Mouse (Mus musculus): ENCODE data around the gene Gzmm. TPM values are rescaled to one million over a fixed set of nuclear protein-coding genes. Genes with fewer than 3 reads are reported as not detected.

Gzmm gene
- polyA plus RNA-seq (2014; fragmentation: Illumina TruSeq; extraction: RNeasy Lipid Tissue Mini Kit (QIAGEN cat#74804); ENCODE audit: low read depth, low replicate concordance) = 0.63 TPM

GRCm38 (mm10) chr10:79688720-79689119 lies at the start of gene Gzmm:
Gene Gzmm, plus strand, starts transcription at chr10:79689020.

GRCm38 (mm10) chr10:79645711-79646110 lies 43.1 kb upstream of the Gzmm start, which contains the start of gene Odf3l2:
Gene Odf3l2, minus strand, starts transcription at chr10:79645738.

GRCm38 (mm10) chr10:79664131-79664665 lies 24.6 kb upstream of the Gzmm start, which contains the start of gene Madcam1:
Gene Madcam1, plus strand, starts transcription at chr10:79664559.

GRCm38 (mm10) chr10:79668771-79669575 lies 19.8 kb upstream of the Gzmm start, which contains the start of gene Tpgs1:
Gene Tpgs1, plus strand, starts transcription at chr10:79669369.

GRCm38 (mm10) chr10:79681591-79682245 lies 7.1 kb upstream of the Gzmm start, which contains the start of gene Cdc34:
Gene Cdc34, plus strand, starts transcription at chr10:79682195.

GRCm38 (mm10) chr10:79704065-79704969 lies 15.5 kb downstream of the Gzmm start, which contains the start of gene Bsg:
Gene Bsg, plus strand, starts transcription at chr10:79704491.

GRCm38 (mm10) chr10:79716254-79716987 lies 27.6 kb downstream of the Gzmm start, which contains the start of gene Hcn2:
Gene Hcn2, plus strand, starts transcription at chr10:79716634.

Other genes starting within 250 kb of the Gzmm start
- gene Vmn2r83, start 220.3 kb upstream of the Gzmm start, polyA plus RNA-seq (2014; fragmentation: Illumina TruSeq; extraction: RNeasy Lipid Tissue Mini Kit (QIAGEN cat#74804); ENCODE audit: low read depth, low replicate concordance) = not detected
- gene Plpp2, start 155.2 kb upstream of the Gzmm start, polyA plus RNA-seq (2014; fragmentation: Illumina TruSeq; extraction: RNeasy Lipid Tissue Mini Kit (QIAGEN cat#74804); ENCODE audit: low read depth, low replicate concordance) = 32.1 TPM
- 21.9 TPM for gene Mier2, start 133.8 kb upstream of the Gzmm start, polyA plus RNA-seq (2014; fragmentation: Illumina TruSeq; extraction: RNeasy Lipid Tissue Mini Kit (QIAGEN cat#74804); ENCODE audit: low read depth, low replicate concordance)
- gene Theg, start 101.7 kb upstream of the Gzmm start, polyA plus RNA-seq (2014; fragmentation: Illumina TruSeq; extraction: RNeasy Lipid Tissue Mini Kit (QIAGEN cat#74804); ENCODE audit: low read depth, low replicate concordance) = 5.1 TPM
- gene C2cd4c, start 75.0 kb upstream of the Gzmm start, polyA plus RNA-seq (2014; fragmentation: Illumina TruSeq; extraction: RNeasy Lipid Tissue Mini Kit (QIAGEN cat#74804); ENCODE audit: low read depth, low replicate concordance) = not detected
- 4.0 TPM for gene Shc2, start 51.1 kb upstream of the Gzmm start, polyA plus RNA-seq (2014; fragmentation: Illumina TruSeq; extraction: RNeasy Lipid Tissue Mini Kit (QIAGEN cat#74804); ENCODE audit: low read depth, low replicate concordance)
- gene Odf3l2, start 43.3 kb upstream of the Gzmm start, polyA plus RNA-seq (2014; fragmentation: Illumina TruSeq; extraction: RNeasy Lipid Tissue Mini Kit (QIAGEN cat#74804); ENCODE audit: low read depth, low replicate concordance) = not detected
- gene Madcam1, start 24.5 kb upstream of the Gzmm start, polyA plus RNA-seq (2014; fragmentation: Illumina TruSeq; extraction: RNeasy Lipid Tissue Mini Kit (QIAGEN cat#74804); ENCODE audit: low read depth, low replicate concordance) = not detected
- 29.6 TPM for gene Tpgs1, start 19.7 kb upstream of the Gzmm start, polyA plus RNA-seq (2014; fragmentation: Illumina TruSeq; extraction: RNeasy Lipid Tissue Mini Kit (QIAGEN cat#74804); ENCODE audit: low read depth, low replicate concordance)
- 64.7 TPM for gene Cdc34, start 6.8 kb upstream of the Gzmm start, polyA plus RNA-seq (2014; fragmentation: Illumina TruSeq; extraction: RNeasy Lipid Tissue Mini Kit (QIAGEN cat#74804); ENCODE audit: low read depth, low replicate concordance)
- gene Bsg, start 15.5 kb downstream of the Gzmm start, polyA plus RNA-seq (2014; fragmentation: Illumina TruSeq; extraction: RNeasy Lipid Tissue Mini Kit (QIAGEN cat#74804); ENCODE audit: low read depth, low replicate concordance) = 523 TPM
- 0.37 TPM for gene Hcn2, start 27.6 kb downstream of the Gzmm start, polyA plus RNA-seq (2014; fragmentation: Illumina TruSeq; extraction: RNeasy Lipid Tissue Mini Kit (QIAGEN cat#74804); ENCODE audit: low read depth, low replicate concordance)
- 24.5 TPM for gene Polrmt, start 57.6 kb downstream of the Gzmm start, polyA plus RNA-seq (2014; fragmentation: Illumina TruSeq; extraction: RNeasy Lipid Tissue Mini Kit (QIAGEN cat#74804); ENCODE audit: low read depth, low replicate concordance)
- gene Fgf22, start 66.1 kb downstream of the Gzmm start, polyA plus RNA-seq (2014; fragmentation: Illumina TruSeq; extraction: RNeasy Lipid Tissue Mini Kit (QIAGEN cat#74804); ENCODE audit: low read depth, low replicate concordance) = not detected
- 37.4 TPM for gene Rnf126, start 77.9 kb downstream of the Gzmm start, polyA plus RNA-seq (2014; fragmentation: Illumina TruSeq; extraction: RNeasy Lipid Tissue Mini Kit (QIAGEN cat#74804); ENCODE audit: low read depth, low replicate concordance)
- 19.8 TPM for gene Fstl3, start 88.3 kb downstream of the Gzmm start, polyA plus RNA-seq (2014; fragmentation: Illumina TruSeq; extraction: RNeasy Lipid Tissue Mini Kit (QIAGEN cat#74804); ENCODE audit: low read depth, low replicate concordance)
- gene Prss57, start 101.9 kb downstream of the Gzmm start, polyA plus RNA-seq (2014; fragmentation: Illumina TruSeq; extraction: RNeasy Lipid Tissue Mini Kit (QIAGEN cat#74804); ENCODE audit: low read depth, low replicate concordance) = not detected
- 60.4 TPM for gene Palm, start 104.6 kb downstream of the Gzmm start, polyA plus RNA-seq (2014; fragmentation: Illumina TruSeq; extraction: RNeasy Lipid Tissue Mini Kit (QIAGEN cat#74804); ENCODE audit: low read depth, low replicate concordance)
- 1.5 TPM for gene Misp, start 132.0 kb downstream of the Gzmm start, polyA plus RNA-seq (2014; fragmentation: Illumina TruSeq; extraction: RNeasy Lipid Tissue Mini Kit (QIAGEN cat#74804); ENCODE audit: low read depth, low replicate concordance)
- gene Ptbp1, start 165.4 kb downstream of the Gzmm start, polyA plus RNA-seq (2014; fragmentation: Illumina TruSeq; extraction: RNeasy Lipid Tissue Mini Kit (QIAGEN cat#74804); ENCODE audit: low read depth, low replicate concordance) = 149 TPM
- gene Prtn3, start 185.5 kb downstream of the Gzmm start, polyA plus RNA-seq (2014; fragmentation: Illumina TruSeq; extraction: RNeasy Lipid Tissue Mini Kit (QIAGEN cat#74804); ENCODE audit: low read depth, low replicate concordance) = 14.3 TPM
- 7.2 TPM for gene Plppr3, start 185.6 kb downstream of the Gzmm start, polyA plus RNA-seq (2014; fragmentation: Illumina TruSeq; extraction: RNeasy Lipid Tissue Mini Kit (QIAGEN cat#74804); ENCODE audit: low read depth, low replicate concordance)
- 0.67 TPM for gene Elane, start 197.2 kb downstream of the Gzmm start, polyA plus RNA-seq (2014; fragmentation: Illumina TruSeq; extraction: RNeasy Lipid Tissue Mini Kit (QIAGEN cat#74804); ENCODE audit: low read depth, low replicate concordance)
- 6,422 TPM for gene Cfd, start 201.8 kb downstream of the Gzmm start, polyA plus RNA-seq (2014; fragmentation: Illumina TruSeq; extraction: RNeasy Lipid Tissue Mini Kit (QIAGEN cat#74804); ENCODE audit: low read depth, low replicate concordance)
- gene Med16, start 219.9 kb downstream of the Gzmm start, polyA plus RNA-seq (2014; fragmentation: Illumina TruSeq; extraction: RNeasy Lipid Tissue Mini Kit (QIAGEN cat#74804); ENCODE audit: low read depth, low replicate concordance) = 25.6 TPM
- gene Gm26602, start 221.8 kb downstream of the Gzmm start, polyA plus RNA-seq (2014; fragmentation: Illumina TruSeq; extraction: RNeasy Lipid Tissue Mini Kit (QIAGEN cat#74804); ENCODE audit: low read depth, low replicate concordance) = not detected
- 2.7 TPM for gene Kiss1r, start 228.0 kb downstream of the Gzmm start, polyA plus RNA-seq (2014; fragmentation: Illumina TruSeq; extraction: RNeasy Lipid Tissue Mini Kit (QIAGEN cat#74804); ENCODE audit: low read depth, low replicate concordance)
- gene R3hdm4, start 232.2 kb downstream of the Gzmm start, polyA plus RNA-seq (2014; fragmentation: Illumina TruSeq; extraction: RNeasy Lipid Tissue Mini Kit (QIAGEN cat#74804); ENCODE audit: low read depth, low replicate concordance) = 81.2 TPM
- gene Arid3a, start 238.0 kb downstream of the Gzmm start, polyA plus RNA-seq (2014; fragmentation: Illumina TruSeq; extraction: RNeasy Lipid Tissue Mini Kit (QIAGEN cat#74804); ENCODE audit: low read depth, low replicate concordance) = 4.9 TPM

Data from adipose tissue, adult 10 weeks (tissue).